Mouse (Mus musculus): ENCODE measurements around the gene Ppp1r1b. TPM values are rescaled to one million over a fixed set of nuclear protein-coding genes. Genes with fewer than 3 reads are reported as not detected.

Gene Ppp1r1b
- total RNA-seq, 2 experiments from 2014 or later = 1.8 to 3.0 TPM

DNA sequence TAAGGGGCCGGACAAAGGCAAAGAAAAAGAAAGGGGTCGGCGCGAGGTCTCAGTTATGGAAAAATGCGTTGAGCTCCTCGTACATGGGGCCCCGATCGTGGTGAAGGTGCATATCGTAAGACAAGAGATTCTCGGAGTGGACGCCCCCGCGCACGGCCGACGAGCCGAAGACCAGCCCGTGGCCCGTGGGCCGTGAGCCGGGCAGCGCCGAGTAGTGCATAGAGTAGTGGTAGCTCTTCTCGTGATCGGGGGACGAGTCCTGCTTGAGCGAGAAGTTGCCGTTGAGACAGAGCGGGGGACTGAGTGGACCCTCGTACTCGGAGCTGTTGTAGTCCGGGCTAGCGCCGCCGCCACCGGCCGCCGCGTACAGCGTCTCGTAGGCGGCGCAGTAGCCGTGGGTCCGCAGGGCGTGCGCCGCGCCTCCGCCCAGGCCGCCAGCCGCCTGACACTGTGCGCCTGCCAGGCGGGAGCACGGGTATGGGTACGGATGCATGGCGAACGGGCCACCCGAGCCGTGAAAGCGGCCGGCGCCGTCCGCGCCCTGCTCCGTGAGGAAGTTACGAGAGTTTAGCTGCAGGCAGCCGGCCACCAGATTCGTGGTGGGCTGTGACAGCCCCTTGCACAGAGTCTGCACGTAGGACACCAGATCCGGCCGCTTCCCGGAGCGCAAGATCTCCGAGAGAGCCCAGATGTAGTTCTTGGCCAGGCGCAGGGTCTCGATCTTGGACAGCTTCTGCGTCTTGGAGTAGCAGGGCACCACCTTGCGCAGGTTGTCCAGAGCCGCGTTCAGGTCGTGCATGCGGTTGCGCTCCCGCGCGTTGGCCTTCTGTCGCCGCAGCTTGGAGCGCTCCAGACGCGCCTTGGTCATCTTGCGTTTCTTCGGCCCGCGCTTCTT lies 20.8 kb upstream of the Ppp1r1b start:
- intact Hi-C loops (cut with DNase I) = no loop called here
- DNase-seq = no peak

DNA sequence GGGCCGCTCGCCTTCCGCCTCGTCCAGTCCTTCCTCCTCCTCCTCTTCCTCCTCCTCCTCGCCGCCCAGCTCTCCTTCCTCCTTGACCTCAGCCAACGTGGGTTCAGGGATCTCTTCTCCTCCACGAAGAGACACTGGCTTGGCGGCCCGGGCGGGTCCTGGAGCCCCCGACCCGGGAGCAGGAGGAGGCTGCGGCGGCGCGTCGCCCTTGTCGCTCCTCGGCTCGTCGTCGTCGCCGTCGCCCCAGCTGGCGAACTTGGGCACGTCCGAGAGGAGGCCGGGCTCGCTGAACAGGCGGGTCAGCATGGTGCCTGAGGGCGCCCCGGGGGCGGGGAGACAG lies 20.2 kb upstream of the Ppp1r1b start:
- no peak for DNase-seq
- intact Hi-C loops (cut with DNase I) = no loop called here

DNA sequence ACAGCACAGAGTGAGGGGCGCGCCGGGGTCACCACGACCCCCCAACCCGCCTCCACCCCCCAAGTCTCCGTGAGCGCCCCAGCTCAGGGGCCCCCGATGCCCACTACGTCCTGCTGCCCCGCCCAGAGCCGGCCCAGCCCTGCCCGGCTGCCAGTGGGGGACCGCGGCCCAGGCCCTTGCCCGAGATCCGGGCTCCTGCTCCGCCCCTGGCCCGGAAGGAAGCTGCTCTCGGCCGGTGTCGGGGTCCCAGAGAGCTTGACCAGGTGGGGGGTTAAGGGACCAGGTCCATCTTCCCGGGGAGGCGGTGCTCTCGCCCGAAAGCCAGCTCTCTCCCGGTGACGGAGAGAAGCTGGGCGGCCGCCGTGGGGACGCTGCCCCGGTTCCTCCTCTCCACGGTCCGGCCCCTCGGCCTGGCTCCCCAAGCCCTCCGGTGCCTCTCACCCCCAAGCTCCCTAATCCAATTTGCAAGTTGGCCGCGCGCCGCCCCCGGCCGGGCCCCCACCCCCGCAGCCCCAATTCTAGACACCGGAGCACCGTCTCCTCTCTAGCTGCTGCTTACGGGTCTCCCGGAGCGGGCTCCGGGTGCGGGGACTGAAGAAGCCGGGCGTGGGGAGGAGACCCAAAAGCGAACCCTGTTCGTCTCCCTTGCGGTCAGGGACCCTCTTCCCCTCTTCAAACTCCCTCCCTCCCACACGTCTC lies 19.7 kb upstream of the Ppp1r1b start:
- intact Hi-C loops (cut with DNase I) = no loop called here
- DNase-seq = no peak

DNA sequence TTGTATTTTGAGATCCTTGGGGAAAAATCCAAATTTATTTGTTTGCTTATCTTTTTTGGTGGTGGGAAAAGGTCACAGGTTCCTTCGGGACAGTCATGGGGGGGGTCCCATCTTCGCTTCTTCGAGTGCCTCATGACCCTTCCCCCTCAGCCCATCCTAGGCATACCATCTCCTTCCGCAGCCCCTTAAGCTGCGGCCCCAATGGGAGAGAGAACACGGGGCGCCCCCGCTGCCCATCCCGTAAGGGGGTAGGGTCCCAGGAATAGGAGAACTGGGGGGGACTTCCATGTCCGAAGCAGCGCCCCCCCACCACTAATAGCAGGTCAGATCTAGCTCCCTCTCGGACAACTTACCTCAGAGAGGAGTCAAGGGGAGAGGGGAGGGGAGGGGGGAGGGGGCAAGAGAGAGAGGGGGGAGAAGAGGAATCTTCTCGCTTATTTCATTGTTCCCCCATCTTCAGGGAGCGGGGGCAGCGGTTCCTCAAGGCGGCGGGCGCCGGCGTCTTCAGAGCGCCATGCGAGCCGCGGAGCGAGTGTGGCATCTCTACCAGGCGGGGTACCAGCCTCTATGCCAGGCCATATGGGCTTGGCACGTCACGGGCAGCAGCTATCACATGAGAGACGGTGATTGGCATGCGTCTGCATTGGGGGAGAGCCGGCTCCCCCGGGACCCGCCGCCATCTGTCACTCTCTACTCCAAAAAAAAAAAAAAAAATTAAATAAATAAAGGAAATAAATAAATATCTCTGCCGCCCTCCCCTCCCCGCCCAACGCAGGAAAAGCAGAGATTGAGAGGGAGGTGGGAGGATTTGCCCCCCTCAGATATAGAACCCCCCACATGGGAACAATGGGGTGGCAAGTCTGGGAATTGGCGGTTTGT lies 18.9 kb upstream of the Ppp1r1b start, which contains the start of gene Neurod2:
Gene Neurod2, minus strand, starts transcription at position 568 of the 879 bp plus-strand sequence.
- intact Hi-C loops (cut with DNase I) = no loop called here
- no peak for DNase-seq

DNA sequence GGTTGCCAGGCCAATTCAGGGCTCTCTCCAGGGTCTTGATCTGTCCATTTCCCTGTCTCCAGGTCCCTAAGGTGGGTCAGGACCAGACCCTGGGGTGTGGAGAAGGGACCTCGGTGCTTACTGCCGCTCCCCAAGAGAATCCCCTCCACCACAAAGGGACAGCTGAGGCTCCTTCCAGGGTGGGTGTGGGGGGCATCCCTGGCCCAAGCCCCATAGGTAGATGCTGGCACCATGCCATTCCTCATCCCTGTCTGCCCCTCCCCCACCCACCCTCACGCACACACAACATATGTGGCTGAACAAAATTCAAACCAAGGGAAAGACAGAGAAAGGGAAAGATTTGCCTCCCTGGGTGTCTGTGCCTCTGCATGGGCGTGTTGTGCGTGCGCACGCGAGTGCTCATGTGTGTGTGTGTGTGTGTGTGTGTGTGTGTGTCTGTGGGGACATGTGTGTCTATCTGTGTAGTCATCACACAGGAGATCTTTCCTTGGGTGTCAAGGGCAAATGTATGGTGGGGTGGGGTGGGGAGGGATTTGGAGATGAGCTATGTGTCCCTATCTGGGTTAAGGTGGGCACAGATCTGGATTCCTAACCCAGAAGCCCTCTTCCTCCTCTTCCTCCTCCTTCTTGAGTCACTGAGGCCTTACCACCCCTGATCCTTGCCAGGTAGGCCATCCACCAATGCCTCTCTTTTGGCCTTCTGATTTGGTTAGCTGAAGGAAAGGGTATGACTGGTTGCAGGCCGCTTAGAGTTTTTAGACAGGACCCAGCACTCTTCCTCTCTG lies 18.1 kb upstream of the Ppp1r1b start:
- intact Hi-C loops (cut with DNase I) = no loop called here
- no peak for DNase-seq

DNA sequence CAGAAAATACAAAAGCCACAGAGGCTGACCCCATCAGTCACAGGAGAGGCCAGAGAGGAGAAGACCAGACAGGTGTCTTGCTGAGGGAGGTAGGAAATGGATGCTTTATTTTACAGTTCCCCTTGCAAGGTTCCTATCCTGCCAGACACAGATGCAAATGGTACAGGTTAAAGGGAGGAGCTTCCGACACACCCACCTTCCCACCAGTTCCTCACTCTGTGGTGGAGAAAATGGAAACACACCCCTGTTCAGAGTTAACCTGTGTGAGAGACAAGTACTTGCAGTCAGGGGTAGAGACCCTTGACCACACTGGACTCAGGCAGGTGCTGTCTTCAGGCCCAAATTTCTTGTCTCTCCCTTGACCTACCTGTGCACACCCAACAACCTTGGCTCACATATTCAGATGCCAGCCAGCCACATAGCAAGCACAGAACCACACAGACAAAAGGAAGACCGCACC lies 17.4 kb upstream of the Ppp1r1b start:
- DNase-seq = no peak
- intact Hi-C loops (cut with DNase I) = no loop called here

DNA sequence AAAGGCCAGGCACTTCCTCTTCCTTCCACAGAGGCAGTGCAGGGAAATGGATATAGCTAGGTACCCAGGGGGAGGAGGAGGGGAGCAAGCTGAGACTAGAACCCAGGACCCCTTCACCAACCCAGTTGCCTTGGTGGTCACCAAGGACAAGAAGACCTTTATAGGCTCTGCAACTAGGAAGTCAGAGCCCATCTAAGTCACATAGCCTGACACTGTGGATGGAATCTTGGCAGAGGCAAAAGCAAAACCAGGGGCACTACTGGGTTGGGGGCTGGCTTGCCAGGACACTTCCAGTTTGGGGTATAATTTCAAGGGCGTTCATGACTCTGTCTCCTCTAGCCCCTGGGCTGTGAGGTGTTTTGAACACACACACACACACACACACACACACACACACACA lies 16.8 kb upstream of the Ppp1r1b start:
- intact Hi-C loops (cut with DNase I) = no loop called here

DNA sequence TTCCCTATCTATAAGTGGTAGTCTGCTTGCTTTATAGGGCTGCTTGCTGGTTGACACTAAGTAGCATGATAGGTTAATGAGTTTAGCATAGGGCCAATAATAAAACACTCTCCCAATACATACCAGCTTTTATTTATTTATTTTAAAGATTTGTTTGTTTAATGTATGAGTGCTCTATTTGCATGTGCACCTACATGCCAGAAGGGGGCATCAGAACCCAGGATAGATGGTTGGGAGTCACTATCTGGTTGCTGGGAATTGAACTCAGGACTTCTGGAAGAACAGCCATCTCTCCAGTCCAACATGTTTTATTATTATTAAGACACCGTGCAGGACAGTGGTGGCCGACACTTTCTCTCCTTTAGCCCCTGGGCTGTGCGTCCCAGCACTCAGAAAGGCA lies 16.0 kb upstream of the Ppp1r1b start:
- intact Hi-C loops (cut with DNase I) = loop anchor here (2.0 kb wide), 1 partner anchor 37 kb away; no protein-coding TSS in a partner anchor
- no peak for DNase-seq

More for the DNA sequence above, 16.8 kb upstream of the Ppp1r1b start:
- DNase-seq = no peak

DNA sequence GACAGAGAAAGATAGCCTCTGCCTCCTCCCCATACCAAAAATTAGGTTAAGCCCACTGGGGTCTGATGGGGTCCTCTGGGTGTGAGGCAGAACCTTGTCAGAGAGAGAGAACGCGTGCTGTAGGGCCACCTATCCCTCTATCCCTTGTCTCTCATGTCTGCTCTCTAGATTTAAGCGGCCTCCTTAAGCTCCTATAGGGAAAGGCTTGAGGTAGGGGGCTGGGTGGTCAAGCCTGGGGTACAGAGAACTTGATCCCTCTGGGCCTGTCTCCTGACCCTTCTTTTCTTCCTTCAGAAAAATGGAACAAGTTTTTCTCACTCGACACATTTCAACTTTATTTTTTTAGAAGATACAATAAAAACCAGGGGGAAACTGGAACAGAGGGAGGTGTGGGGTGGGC lies 15.4 kb upstream of the Ppp1r1b start:
- no peak for DNase-seq
- intact Hi-C loops (cut with DNase I) = loop anchor here (2.0 kb wide), 1 partner anchor 38 kb away; no protein-coding TSS in a partner anchor

DNA sequence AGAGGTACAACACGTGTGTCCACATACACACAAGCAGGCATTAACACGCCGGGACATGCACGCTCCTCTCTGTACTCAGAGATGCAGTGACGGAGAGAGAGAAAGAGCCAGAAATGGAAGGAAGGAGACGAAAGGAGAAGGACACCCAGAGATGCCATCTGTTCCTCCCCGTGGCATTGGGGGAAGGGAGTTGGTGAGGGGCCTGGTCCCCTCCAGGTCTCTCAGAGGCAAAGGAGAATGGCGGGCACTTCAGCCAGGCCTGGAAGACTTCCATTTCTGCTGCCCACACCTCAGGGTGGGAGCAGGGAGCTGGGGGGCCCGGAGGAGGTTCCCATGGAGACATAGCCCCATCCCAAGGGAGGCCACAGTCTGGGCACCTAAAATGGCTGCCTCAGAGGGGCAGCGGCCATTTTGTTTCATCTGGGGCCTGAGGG lies 14.9 kb upstream of the Ppp1r1b start:
- intact Hi-C loops (cut with DNase I) = loop anchor here (2.0 kb wide), 1 partner anchor 38 kb away; no protein-coding TSS in a partner anchor
- DNase-seq = no peak

DNA sequence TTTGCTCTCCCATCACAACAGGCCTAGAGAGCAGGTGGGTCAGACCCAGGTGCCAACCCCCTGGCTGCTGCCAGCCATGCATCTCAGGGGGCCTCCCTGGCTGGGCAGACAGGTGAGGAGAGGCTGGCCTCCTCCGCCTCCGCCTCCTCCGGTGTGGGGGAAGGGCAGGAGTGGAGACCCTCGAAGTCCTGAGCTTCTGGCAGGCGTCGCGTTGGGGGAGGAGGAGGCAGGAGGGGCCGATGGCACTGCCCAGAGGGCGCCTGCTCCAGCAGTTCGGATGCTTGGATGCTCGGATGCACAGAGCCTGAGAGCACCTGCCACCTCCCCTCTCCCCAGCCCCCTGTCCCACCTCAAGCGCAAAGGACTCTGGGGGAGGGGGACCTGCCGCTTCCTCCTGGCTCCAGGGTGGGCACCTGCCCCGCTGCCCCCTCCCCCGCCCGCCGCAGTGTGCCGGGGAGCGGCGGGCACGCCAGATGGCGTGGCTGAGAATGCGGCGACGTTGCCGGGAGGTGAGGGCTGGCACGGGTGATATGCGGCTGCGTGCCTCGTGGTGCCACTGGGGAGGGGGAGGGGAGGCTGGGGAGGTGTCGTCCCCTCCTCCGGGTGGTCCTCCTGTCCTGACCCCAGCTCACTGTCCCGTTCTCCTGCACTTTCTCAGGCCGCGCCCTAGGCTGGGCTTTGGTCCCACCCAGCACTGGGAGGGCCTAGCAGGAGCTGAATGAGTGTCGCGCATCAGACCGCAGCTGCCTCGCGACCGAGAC lies 14.0 kb upstream of the Ppp1r1b start:
- intact Hi-C loops (cut with DNase I) = loop anchor here (2.0 kb wide), 1 partner anchor 39 kb away; no protein-coding TSS in a partner anchor

DNA sequence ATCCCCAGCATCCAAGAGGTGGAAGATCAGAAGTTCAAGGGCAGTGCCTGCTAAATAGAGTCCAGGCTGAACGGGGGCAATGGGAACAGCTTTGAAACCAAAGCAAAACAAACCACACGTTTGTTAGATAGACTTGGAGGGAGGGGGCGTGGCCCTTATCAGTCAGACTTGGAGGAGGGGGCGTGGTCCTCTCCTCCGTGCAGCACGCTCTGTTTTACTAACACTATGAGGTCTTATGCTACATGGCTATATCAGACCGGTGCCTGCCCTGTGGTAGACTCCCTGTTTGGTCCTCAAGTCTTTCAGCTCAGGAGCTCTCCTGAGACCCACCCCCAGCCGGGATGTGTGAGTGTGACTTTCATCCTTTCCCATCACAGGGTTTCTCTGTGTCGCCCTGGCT lies 13.0 kb upstream of the Ppp1r1b start:
- no peak for DNase-seq
- intact Hi-C loops (cut with DNase I) = no loop called here

More for the DNA sequence above, 14.0 kb upstream of the Ppp1r1b start:
- DNase-seq = no peak

DNA sequence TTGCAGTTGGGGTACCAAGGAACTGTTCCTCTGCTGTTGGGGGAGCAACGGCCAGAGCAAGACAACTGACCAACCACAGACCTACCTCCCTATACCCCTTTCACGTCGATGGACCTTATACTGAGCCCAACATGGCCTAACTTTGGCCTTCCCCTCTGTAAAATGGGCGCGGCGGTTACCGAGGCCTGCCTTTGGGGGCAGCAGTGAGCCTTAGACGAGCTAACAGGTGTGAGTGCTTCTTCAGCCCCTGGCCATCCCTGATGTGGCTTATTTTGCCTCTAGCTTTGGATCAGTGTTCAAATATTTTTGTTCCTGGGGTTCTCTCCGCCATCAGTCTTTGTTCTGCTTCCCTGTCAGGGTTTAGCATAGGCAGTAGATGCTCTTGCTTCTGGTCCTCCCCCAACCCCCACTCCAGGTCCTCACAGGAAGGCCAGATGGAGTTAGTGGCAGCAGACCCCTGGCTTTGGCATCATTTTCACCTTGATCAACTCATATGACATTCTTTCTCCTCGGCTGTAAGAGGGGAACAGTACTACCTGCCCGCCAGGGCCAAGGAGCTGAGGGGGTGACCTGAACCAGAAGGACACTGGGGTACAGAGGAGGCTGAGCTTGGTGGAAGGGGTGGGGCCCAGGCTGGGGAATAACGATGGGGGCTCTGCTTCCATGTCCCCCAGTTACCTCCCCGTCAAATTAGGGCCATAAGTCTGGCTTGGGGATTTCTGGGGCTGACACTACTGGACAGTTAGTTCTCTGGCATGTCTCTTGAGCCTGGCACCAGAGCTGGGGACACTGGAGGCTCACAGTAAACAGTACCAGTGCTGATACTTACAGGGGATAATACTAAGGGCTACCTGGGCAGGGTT lies 11.7 kb upstream of the Ppp1r1b start:
- intact Hi-C loops (cut with DNase I) = no loop called here

DNA sequence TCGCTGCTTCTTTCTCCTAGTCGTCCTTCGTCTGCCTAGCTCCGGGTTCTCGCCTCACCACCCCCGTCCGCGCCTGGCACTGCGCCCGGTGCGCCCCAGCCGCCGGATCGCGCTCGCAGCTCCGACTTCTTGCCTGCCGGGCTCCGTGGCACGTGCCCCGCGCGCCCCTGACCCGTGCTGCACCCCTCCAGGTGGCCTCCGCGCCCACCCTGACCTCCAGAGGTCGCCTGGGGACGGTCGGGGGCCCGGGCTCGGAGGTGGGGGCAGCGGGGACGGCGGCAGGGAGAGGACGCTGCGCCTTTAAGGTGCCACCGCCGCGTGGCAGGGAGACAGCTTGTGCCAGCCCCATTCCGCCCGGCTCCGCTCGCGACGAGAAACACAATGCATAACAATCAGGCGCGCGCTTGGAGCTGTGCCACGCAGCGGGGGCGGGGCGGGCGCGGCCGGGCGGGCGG lies 9.7 kb upstream of the Ppp1r1b start:
- intact Hi-C loops (cut with DNase I) = no loop called here
- DNase-seq = peak in 1 of 2 experiments; percentile 53

More for the DNA sequence above, 11.7 kb upstream of the Ppp1r1b start:
- DNase-seq = no peak

DNA sequence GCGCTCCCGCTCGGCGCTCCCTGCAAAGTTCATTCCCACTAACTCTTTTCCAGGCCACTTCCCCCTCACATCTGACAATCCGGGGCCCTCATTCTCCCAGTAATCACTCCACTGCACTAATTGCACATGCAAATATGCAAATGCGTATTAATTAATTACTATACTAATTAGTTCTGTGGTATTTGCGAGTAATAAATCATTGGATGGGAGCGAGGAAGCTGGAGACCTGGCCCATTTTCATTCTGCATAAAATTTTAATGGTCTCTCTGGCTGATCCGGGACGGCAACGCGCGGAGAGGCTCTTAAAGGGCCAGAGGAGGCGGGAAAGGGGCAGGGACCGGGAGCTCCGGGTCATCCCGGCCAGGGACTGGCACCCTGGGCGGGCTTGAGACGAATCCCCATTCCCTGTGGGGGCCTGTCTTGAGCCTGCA lies 9.1 kb upstream of the Ppp1r1b start:
- intact Hi-C loops (cut with DNase I) = no loop called here
- DNase-seq = no peak

DNA sequence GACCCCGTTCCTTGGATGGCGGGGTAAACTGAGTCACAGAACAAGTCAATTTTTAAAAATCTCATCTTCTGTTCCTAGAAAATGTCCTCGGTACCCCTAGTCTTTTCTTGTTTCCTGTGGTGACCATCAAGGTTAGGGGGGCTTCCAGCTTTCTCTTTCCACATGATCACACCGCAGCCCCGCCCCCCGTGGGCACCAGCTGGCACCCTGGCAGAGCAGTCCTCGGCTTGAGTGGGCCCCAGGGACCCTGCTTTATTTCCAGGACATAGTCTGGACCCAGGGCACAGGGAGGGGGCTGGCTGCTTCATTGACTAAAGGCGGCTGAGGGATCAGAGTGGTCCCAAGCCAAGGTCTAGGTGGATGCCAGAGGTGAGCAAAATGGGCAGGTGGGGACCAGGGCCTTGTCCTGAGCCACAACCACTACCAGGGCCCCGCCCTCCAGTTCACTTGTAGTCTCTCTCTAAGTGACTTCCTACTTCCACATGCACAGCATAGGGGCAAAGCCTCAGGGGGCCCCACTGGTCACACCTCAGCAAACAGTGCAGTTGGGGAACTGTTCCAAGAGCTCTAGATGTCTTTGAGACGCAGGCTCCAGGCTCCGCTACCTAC lies 8.4 kb upstream of the Ppp1r1b start:
- no peak for DNase-seq
- intact Hi-C loops (cut with DNase I) = no loop called here

DNA sequence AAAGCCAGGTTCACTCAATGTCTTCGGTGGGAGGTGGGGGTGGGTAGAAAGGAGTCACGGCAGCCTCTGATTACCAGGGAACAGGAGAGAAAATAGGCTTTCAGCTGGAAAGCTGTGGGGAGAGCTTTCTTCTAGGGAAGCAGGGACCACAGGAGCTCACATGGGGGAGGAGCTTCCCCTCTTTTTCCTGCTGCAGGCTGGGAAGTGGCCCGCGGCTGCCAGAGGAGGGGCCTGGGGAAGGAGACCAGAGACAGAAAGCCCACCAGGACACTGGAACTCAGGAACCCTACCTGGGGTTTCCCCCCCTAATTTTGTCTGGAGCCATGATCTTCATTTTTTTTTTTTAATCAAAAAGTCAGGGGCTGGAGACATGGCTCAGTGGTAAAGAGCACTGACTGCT lies 7.6 kb upstream of the Ppp1r1b start:
- intact Hi-C loops (cut with DNase I) = no loop called here

More for the DNA sequence above, 7.6 kb upstream of the Ppp1r1b start:
- DNase-seq = no peak
